In the genomic region with DNA sequence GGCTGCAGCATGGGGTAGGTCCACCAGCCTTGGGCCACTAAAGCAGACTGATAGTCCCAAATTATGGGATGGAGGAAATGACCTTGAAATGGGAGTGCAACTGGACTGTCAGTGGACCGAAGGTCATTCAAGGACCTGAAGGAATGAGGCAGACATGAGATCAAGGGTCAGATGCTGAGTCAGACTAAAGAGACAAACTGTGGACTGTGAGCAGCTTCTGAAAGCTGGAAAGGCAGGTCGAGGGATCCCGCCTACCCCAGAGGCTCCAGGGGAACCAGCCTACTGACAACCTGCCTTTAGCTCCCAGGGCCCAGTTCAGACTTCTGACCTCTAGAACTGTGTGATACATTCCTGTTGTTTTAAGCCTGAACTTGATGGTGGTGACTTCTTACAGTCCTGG, we compare ENCODE assay signal across 12 mouse cellular contexts. TPM values are rescaled to one million over a fixed set of nuclear protein-coding genes. Genes with fewer than 3 reads are reported as not detected.
DNase-seq lines count a peak whose midpoint lies in the region; ATAC-seq and TF ChIP-seq lines count a peak whose summit lies in the region.
"Had no signal": no experiment of that assay in that cellular context is flagged by ENCODE, and none has a peak within 500 bp of the region (broad histone marks: within the 10 kb centered on the region; RNA-seq: fewer than 3 reads in every experiment).

No protein-coding gene starts in this region.

- no peak overlapping the region for H3K9ac ChIP-seq in heart, embryonic 15.5 days
- no peak overlapping the region for H3K9ac ChIP-seq in lung, embryonic 15.5 days
- H3K9ac ChIP-seq in kidney, embryonic 14.5 days (ENCODE audit: low read depth, low read length) = no peak overlapping the region
- H3K9ac ChIP-seq: embryonic facial prominence, embryonic 15.5 days; neural tube, embryonic 12.5 days had no signal

- no peak for ATAC-seq in heart, embryonic 15.5 days (replicated peaks; ENCODE audit: insufficient number of reproducible peaks, insufficient read depth, low FRiP score, low read depth)
- no peak for ATAC-seq in lung, embryonic 15.5 days (ENCODE audit: borderline replicate concordance, extremely low read depth, low FRiP score, low TSS enrichment)
- no peak for ATAC-seq in kidney, embryonic 14.5 days (ENCODE audit: low FRiP score, low TSS enrichment)

- TF ChIP-seq POLR2A in small intestine, adult 2 months (IDR thresholded peaks at IDR 0.05; ENCODE audit: low read depth, low read length) = no peak

- H3K9me3 ChIP-seq in heart, embryonic 15.5 days (replicated peaks) = no peaks in the 10 kb centered on the region
- no peaks in the 10 kb centered on the region for H3K9me3 ChIP-seq in lung, embryonic 15.5 days
- H3K9me3 ChIP-seq in kidney, embryonic 14.5 days (ENCODE audit: control insufficient read depth, low read length) = no peaks in the 10 kb centered on the region
- H3K9me3 ChIP-seq: embryonic facial prominence, embryonic 15.5 days; neural tube, embryonic 12.5 days had no signal

- WGBS in heart, embryonic 15.5 days = 61% methylated on average over 3 of the region's 3 CpGs
- 70% methylated on average over 3 of the region's 3 CpGs for WGBS in lung, embryonic 15.5 days
- WGBS in kidney, embryonic 14.5 days = 52% methylated on average over 3 of the region's 3 CpGs
- WGBS in small intestine, adult 2 months = 38% methylated on average over 3 of the region's 3 CpGs

- H3K27me3 ChIP-seq in heart, embryonic 15.5 days = no peaks in the 10 kb centered on the region
- H3K27me3 ChIP-seq in lung, embryonic 15.5 days = no peaks in the 10 kb centered on the region
- H3K27me3 ChIP-seq in kidney, embryonic 14.5 days (ENCODE audit: control insufficient read depth, insufficient read depth, low read length) = no peaks in the 10 kb centered on the region
- H3K27me3 ChIP-seq in small intestine, adult 2 months (ENCODE audit: control insufficient read depth, insufficient read depth, low read length) = no peaks in the 10 kb centered on the region
- H3K27me3 ChIP-seq: embryonic facial prominence, embryonic 15.5 days; neural tube, embryonic 12.5 days had no signal

- no peak overlapping the region for H3K4me2 ChIP-seq in heart, embryonic 15.5 days
- no peak overlapping the region for H3K4me2 ChIP-seq in lung, embryonic 15.5 days
- H3K4me2 ChIP-seq in kidney, embryonic 14.5 days (replicated peaks; ENCODE audit: low read depth, low read length) = no peak overlapping the region
- H3K4me2 ChIP-seq: embryonic facial prominence, embryonic 15.5 days; neural tube, embryonic 12.5 days had no signal

- TF ChIP-seq CTCF in small intestine, adult 2 months (IDR thresholded peaks at IDR 0.05; ENCODE audit: extremely low read depth, insufficient read length, insufficient replicate concordance, low read depth, low read length) = no peak

- no peaks in the 10 kb centered on the region for H3K36me3 ChIP-seq in heart, embryonic 15.5 days
- no peaks in the 10 kb centered on the region for H3K36me3 ChIP-seq in lung, embryonic 15.5 days
- no peaks in the 10 kb centered on the region for H3K36me3 ChIP-seq in kidney, embryonic 14.5 days (ENCODE audit: control insufficient read depth, insufficient read depth, low read length)
- H3K36me3 ChIP-seq in small intestine, adult 2 months (ENCODE audit: control insufficient read depth, insufficient read depth, low read length) = no peaks in the 10 kb centered on the region
- H3K36me3 ChIP-seq: embryonic facial prominence, embryonic 15.5 days; neural tube, embryonic 12.5 days had no signal

- peaks cover 41% of the 10 kb centered on the region for H3K4me1 ChIP-seq in heart, embryonic 15.5 days (replicated peaks)
- peaks cover 5% of the 10 kb centered on the region for H3K4me1 ChIP-seq in lung, embryonic 15.5 days
- H3K4me1 ChIP-seq in kidney, embryonic 14.5 days (ENCODE audit: control insufficient read depth, insufficient read depth, low read length) = peaks cover 5% of the 10 kb centered on the region; the same call in 1 of the 2 replicates
- H3K4me1 ChIP-seq in small intestine, adult 2 months (ENCODE audit: control insufficient read depth, insufficient read depth, insufficient read length, low read length) = peaks cover 30% of the 10 kb centered on the region

- peak overlapping the region; percentile 71 for H3K27ac ChIP-seq in heart, embryonic 15.5 days
- H3K27ac ChIP-seq in lung, embryonic 15.5 days = peak overlapping the region; percentile 76
- H3K27ac ChIP-seq in kidney, embryonic 14.5 days (ENCODE audit: low read depth, low read length) = peak overlapping the region; percentile 1; the same call in 1 of the 2 replicates
- 0 out of 2 replicates have a peak overlapping the region, but pooled peaks have one; percentile 10 for H3K27ac ChIP-seq in small intestine, adult 2 months (ENCODE audit: insufficient read depth, low read depth, low read length)
- H3K27ac ChIP-seq: macrophage had no signal

- DNase-seq in heart, adult 18-20 months = no peak
- no peak for DNase-seq in lung, postnatal 14 days
- DNase-seq in ovary, postnatal 14 days (ENCODE audit: low spot score) = no peak
- no peak for DNase-seq in natural killer cell, adult 2 months (ENCODE audit: low spot score in 2 of 2)
- DNase-seq: cerebellum, postnatal 14 days had no signal

- H3K4me3 ChIP-seq in heart, embryonic 15.5 days = no peak overlapping the region
- no peak overlapping the region for H3K4me3 ChIP-seq in lung, embryonic 15.5 days
- H3K4me3 ChIP-seq in kidney, embryonic 14.5 days (ENCODE audit: low read length) = no peak overlapping the region
- no peak overlapping the region for H3K4me3 ChIP-seq in small intestine, adult 2 months (ENCODE audit: low read depth, low read length)
- H3K4me3 ChIP-seq: embryonic facial prominence, embryonic 15.5 days; neural tube, embryonic 12.5 days had no signal

RNA-seq across cellular contexts. Expression of gene Prex1, which starts 55.3 kb away (rescaled TPM):
- polyA plus RNA-seq in heart, embryonic 15.5 days (2015; fragmentation: Nextera tagmentation; extraction: Ambion mirVana) = 6.1 and 10.9 TPM in 2 replicates
- 1 to 10 TPM; 5.1 to 6.8 TPM for total RNA-seq in heart, adult 18-20 months (2021)
- 10.2 and 10.6 TPM in 2 replicates for polyA plus RNA-seq in lung, embryonic 15.5 days (2015; fragmentation: Nextera tagmentation; extraction: Ambion mirVana)
- 12.9 and 16.9 TPM in 2 replicates for polyA plus RNA-seq in kidney, embryonic 14.5 days (2014; fragmentation: Nextera tagmentation; extraction: Ambion mirVana)
- polyA plus RNA-seq in small intestine, adult 2 months (2012; rRNA removed) = 15.8 and 20.1 TPM in 2 replicates

Comparison
In these comparisons a context has a peak if more than half of its experiments do, and no peak if none do; other contexts are left out.
1. H3K27ac ChIP-seq: peak in every context shown above with its lines; median percentile 76 in lung, embryonic 15.5 days; 71 in heart, embryonic 15.5 days; 10 in small intestine, adult 2 months; 1 in kidney, embryonic 14.5 days.